Mouse (Mus musculus) liver, embryonic 12.5 days (tissue): Measurements from ENCODE around the gene Lrp5. TPM values are rescaled to one million over a fixed set of nuclear protein-coding genes. Genes with fewer than 3 reads are reported as not detected.
A peak's percentile ranks its signal among the peaks of the same experiment; 100 is the strongest.

Experiments
- ATAC-seq: fragments of 200-750 bp; cut with Nextera tagmentation; 2 replicates; pipeline ENCODE4 v1.8.0; 2017; ENCODE audit warnings: moderate number of reproducible peaks, mild to moderate bottlenecking, moderate library complexity
- H3K27ac ChIP-seq: fragments of 300-500 bp; sonication (generic); 2 replicates; pipeline ENCODE4 v1.5.1; 2016; ENCODE audit warnings: mild to moderate bottlenecking
- H3K27me3 ChIP-seq: fragments of 300-500 bp; sonication (generic); replicated peaks from 2 replicates; pipeline ENCODE4 v1.6.1; 2016; ENCODE audit warnings: mild to moderate bottlenecking, moderate library complexity
- H3K36me3 ChIP-seq: fragments of 300-500 bp; sonication (generic); 2 replicates; pipeline ENCODE4 v1.6.1; 2016; ENCODE audit warnings: mild to moderate bottlenecking, moderate library complexity
- H3K4me1 ChIP-seq: fragments of 300-500 bp; sonication (generic); 2 replicates; pipeline ENCODE4 v1.6.1; 2016
- H3K4me2 ChIP-seq: fragments of 300-500 bp; sonication (generic); 2 replicates; pipeline ENCODE4 v1.6.1; 2016; ENCODE audit warnings: mild to moderate bottlenecking, moderate library complexity
- H3K4me3 ChIP-seq: fragments of 300-500 bp; sonication (generic); 2 replicates; pipeline ENCODE4 v1.5.1; 2016; ENCODE audit warnings: mild to moderate bottlenecking, moderate library complexity
- H3K9ac ChIP-seq: fragments of 300-500 bp; sonication (generic); 2 replicates; pipeline ENCODE4 v1.6.1; 2016; ENCODE audit warnings: mild to moderate bottlenecking, moderate library complexity
- H3K9me3 ChIP-seq: fragments of 300-500 bp; sonication (generic); replicated peaks from 2 replicates; pipeline ENCODE4 v1.6.1; 2016; ENCODE audit warnings: mild to moderate bottlenecking, moderate library complexity
- WGBS: fragments of 180-500 bp; shearing (Covaris S2); methylation state at CpG from one replicate; pipeline ENCODE4 v1.1.7; 2016; ENCODE audit not compliant: insufficient replicate concordance; 5-methylcytosine and 5-hydroxymethylcytosine counted together
- polyA plus RNA-seq: library from polyadenylated mRNA; unstranded; fragments of >200 nt; fragmentation: Nextera tagmentation; extraction: Ambion mirVana; gene quantifications from 2 replicates; pipeline ENCODE4 v1.2.1, GENCODE M21; 2016

The Lrp5 gene
- polyA plus RNA-seq, 1 experiment from 2014 or later = 2.7 TPM

- H3K4me2 ChIP-seq = peak overlapping the region; percentile 87
- WGBS = 3% methylated on average over 9 of the region's 9 CpGs
- H3K9me3 ChIP-seq = no peaks in the 10 kb centered on the region
- H3K9ac ChIP-seq = peak overlapping the region; percentile 94
- no peaks in the 10 kb centered on the region for H3K27me3 ChIP-seq
- peaks cover 54% of the 10 kb centered on the region for H3K4me1 ChIP-seq
- H3K27ac ChIP-seq = peak overlapping the region; percentile 94
- ATAC-seq = no peak
- H3K36me3 ChIP-seq = peaks cover 6% of the 10 kb centered on the region; the same call in 1 of the 2 replicates
- H3K4me3 ChIP-seq = peak overlapping the region; percentile 80
These were observed 111.7 kb downstream of the Lrp5 start for GRCm38 (mm10) chr19:3574593-3575094.

- Histone ChIP-seq H3K9ac (no peak overlapping the region), H3K9me3 (no peaks in the 10 kb centered on the region), H3K4me3 (no peak overlapping the region), H3K4me2 (no peak overlapping the region), H3K27ac (no peak overlapping the region), H3K36me3 (peaks cover 32% of the 10 kb centered on the region), H3K27me3 (no peaks in the 10 kb centered on the region), H3K4me1 (peaks cover 48% of the 10 kb centered on the region)
- ATAC-seq = no peak
- 77% methylated on average over 3 of the region's 3 CpGs for WGBS
These were observed 122.1 kb downstream of the Lrp5 start for GRCm38 (mm10) chr19:3564309-3564708.

- 91% methylated on average over 6 of the region's 6 CpGs for WGBS
- ATAC-seq = 0 out of 2 replicates have a peak, but pooled peaks have one; percentile 35
- H3K9ac ChIP-seq = no peak overlapping the region
- peaks cover 35% of the 10 kb centered on the region for H3K4me1 ChIP-seq
- H3K27ac ChIP-seq = no peak overlapping the region
- H3K36me3 ChIP-seq = peaks cover 32% of the 10 kb centered on the region
- H3K4me3 ChIP-seq = no peak overlapping the region
- no peaks in the 10 kb centered on the region for H3K27me3 ChIP-seq
- no peak overlapping the region for H3K4me2 ChIP-seq
- H3K9me3 ChIP-seq = no peaks in the 10 kb centered on the region
These were observed 123.6 kb downstream of the Lrp5 start for GRCm38 (mm10) chr19:3562752-3563151.

GRCm38 (mm10) chr19:3562298-3562697 is 124.1 kb downstream of the Lrp5 start:
- Histone ChIP-seq H3K36me3 (peaks cover 32% of the 10 kb centered on the region), H3K4me3 (no peak overlapping the region), H3K4me1 (peaks cover 39% of the 10 kb centered on the region), H3K4me2 (no peak overlapping the region), H3K9me3 (no peaks in the 10 kb centered on the region), H3K27me3 (no peaks in the 10 kb centered on the region), H3K9ac (no peak overlapping the region), H3K27ac (no peak overlapping the region)
- no peak for ATAC-seq
- 89% methylated on average over 2 of the region's 2 CpGs for WGBS

- Histone ChIP-seq H3K4me3 (no peak overlapping the region), H3K9ac (no peak overlapping the region), H3K27me3 (no peaks in the 10 kb centered on the region), H3K9me3 (no peaks in the 10 kb centered on the region), H3K4me1 (peaks cover 32% of the 10 kb centered on the region), H3K36me3 (peaks cover 14% of the 10 kb centered on the region), H3K4me2 (no peak overlapping the region), H3K27ac (no peak overlapping the region)
- ATAC-seq = no peak
- WGBS = 80% methylated on average over 2 of the region's 2 CpGs
These were observed 130.1 kb downstream of the Lrp5 start for GRCm38 (mm10) chr19:3556169-3556827.

- 76% methylated on average over 8 of the region's 8 CpGs for WGBS
- no peak for ATAC-seq
- Histone ChIP-seq H3K9me3 (no peaks in the 10 kb centered on the region), H3K27ac (no peak overlapping the region), H3K4me1 (peaks cover 25% of the 10 kb centered on the region), H3K4me3 (no peak overlapping the region), H3K36me3 (peaks cover 2% of the 10 kb centered on the region), H3K4me2 (no peak overlapping the region), H3K27me3 (no peaks in the 10 kb centered on the region), H3K9ac (no peak overlapping the region)
These were observed 131.6 kb downstream of the Lrp5 start for GRCm38 (mm10) chr19:3554785-3555184.

GRCm38 (mm10) chr19:3551573-3552159 is 134.7 kb downstream of the Lrp5 start:
- no peaks in the 10 kb centered on the region for H3K9me3 ChIP-seq
- no peak overlapping the region for H3K9ac ChIP-seq
- 69% methylated on average over 4 of the region's 4 CpGs for WGBS
- ATAC-seq = no peak
- H3K27ac ChIP-seq = no peak overlapping the region
- H3K4me3 ChIP-seq = no peak overlapping the region
- peaks cover 14% of the 10 kb centered on the region; the same call in 1 of the 2 replicates for H3K36me3 ChIP-seq
- peaks cover 21% of the 10 kb centered on the region for H3K4me1 ChIP-seq
- H3K27me3 ChIP-seq = no peaks in the 10 kb centered on the region
- H3K4me2 ChIP-seq = no peak overlapping the region

- no peak overlapping the region for H3K27ac ChIP-seq
- peaks cover 33% of the 10 kb centered on the region for H3K4me1 ChIP-seq
- no peak overlapping the region for H3K4me3 ChIP-seq
- peaks cover 18% of the 10 kb centered on the region for H3K36me3 ChIP-seq
- no peak overlapping the region for H3K4me2 ChIP-seq
- ATAC-seq = no peak
- H3K9me3 ChIP-seq = no peaks in the 10 kb centered on the region
- WGBS = 89% methylated on average over 1 of the region's 1 CpGs
- H3K27me3 ChIP-seq = no peaks in the 10 kb centered on the region
- no peak overlapping the region for H3K9ac ChIP-seq
These were observed 136.3 kb downstream of the Lrp5 start for GRCm38 (mm10) chr19:3550101-3550500.

GRCm38 (mm10) chr19:3549263-3549662 is 137.1 kb downstream of the Lrp5 start:
- Histone ChIP-seq H3K4me1 (peaks cover 33% of the 10 kb centered on the region), H3K4me3 (no peak overlapping the region), H3K9ac (no peak overlapping the region), H3K4me2 (no peak overlapping the region), H3K36me3 (peaks cover 18% of the 10 kb centered on the region), H3K27ac (no peak overlapping the region), H3K9me3 (no peaks in the 10 kb centered on the region), H3K27me3 (no peaks in the 10 kb centered on the region)
- ATAC-seq = no peak
- WGBS = 88% methylated on average over 1 of the region's 1 CpGs

GRCm38 (mm10) chr19:3548311-3548710 is 138.1 kb downstream of the Lrp5 start:
- H3K4me1 ChIP-seq = peaks cover 30% of the 10 kb centered on the region
- H3K4me3 ChIP-seq = no peak overlapping the region
- H3K27ac ChIP-seq = no peak overlapping the region
- H3K36me3 ChIP-seq = peaks cover 25% of the 10 kb centered on the region
- no peaks in the 10 kb centered on the region for H3K27me3 ChIP-seq
- no peak overlapping the region for H3K4me2 ChIP-seq
- H3K9ac ChIP-seq = no peak overlapping the region
- ATAC-seq = no peak
- no peaks in the 10 kb centered on the region for H3K9me3 ChIP-seq
- WGBS = 85% methylated on average over 1 of the region's 1 CpGs

- H3K27ac ChIP-seq = no peak overlapping the region
- no peak overlapping the region for H3K4me3 ChIP-seq
- ATAC-seq = no peak
- WGBS = 86% methylated on average over 2 of the region's 2 CpGs
- peaks cover 33% of the 10 kb centered on the region for H3K4me1 ChIP-seq
- no peak overlapping the region for H3K9ac ChIP-seq
- no peak overlapping the region for H3K4me2 ChIP-seq
- no peaks in the 10 kb centered on the region for H3K27me3 ChIP-seq
- peaks cover 44% of the 10 kb centered on the region for H3K36me3 ChIP-seq
- H3K9me3 ChIP-seq = no peaks in the 10 kb centered on the region
These were observed 141.4 kb downstream of the Lrp5 start for GRCm38 (mm10) chr19:3544995-3545394.

- peaks cover 44% of the 10 kb centered on the region for H3K4me1 ChIP-seq
- no peak overlapping the region for H3K4me2 ChIP-seq
- H3K36me3 ChIP-seq = peaks cover 38% of the 10 kb centered on the region
- H3K27me3 ChIP-seq = no peaks in the 10 kb centered on the region
- no peak for ATAC-seq
- H3K9ac ChIP-seq = no peak overlapping the region
- no peak overlapping the region for H3K4me3 ChIP-seq
- no peaks in the 10 kb centered on the region for H3K9me3 ChIP-seq
- H3K27ac ChIP-seq = no peak overlapping the region
- WGBS = 90% methylated on average over 4 of the region's 4 CpGs
These were observed 143.8 kb downstream of the Lrp5 start for GRCm38 (mm10) chr19:3542591-3542990.
